Mouse (Mus musculus): ENCODE data around the gene Phrf1.

- no peak for TF ChIP-seq POLR2A (IDR thresholded peaks at IDR 0.05; ENCODE audit: insufficient read depth, low read length)
- no peak for TF ChIP-seq EP300 (IDR thresholded peaks at IDR 0.05; ENCODE audit: insufficient read depth, low read depth, low read length)
Observed at GRCm38 (mm10) chr7:141281442-141281841, 52.9 kb downstream of the Phrf1 start.
